Mouse (Mus musculus) subcutaneous adipose tissue, adult 2 months (tissue): Measurements from ENCODE around the gene Klf9. TPM values are rescaled to one million over a fixed set of nuclear protein-coding genes. Genes with fewer than 3 reads are reported as not detected.

Experiments used
- polyA plus RNA-seq: library from polyadenylated mRNA; depleted of rRNA; stranded (reverse); fragments of >200 nt; gene quantifications from 2 replicates; pipeline ENCODE4 v1.2.3, GENCODE M21; 2012; ENCODE audit warnings: low replicate concordance; rRNA removed

The Klf9 gene
- polyA plus RNA-seq = 46.2 and 49.7 TPM in 2 replicates

GRCm38 (mm10) chr19:23140689-23141317 is at the start of gene Klf9:
TSS of gene Klf9 (plus strand) at chr19:23141226.

Other genes with a start within 250 kb of the Klf9 start
- gene Smc5, start 132.7 kb downstream of the Klf9 start, polyA plus RNA-seq = 6.8 and 10.7 TPM in 2 replicates